Mouse (Mus musculus) B cell, adult 2 months (primary cell): ENCODE results near the gene Zfp988.
"Not testable (repeated sequence)": the region's sequence is repeated elsewhere in the genome, so short reads cannot be mapped to it uniquely, and the experiment has no call there.

Experiments
- DNase-seq, 2 experiments: peaks; one replicate each; pipeline ENCODE4 v3.0.0; 2022

The Zfp988 gene

GRCm38 (mm10) chr4:147345061-147345554 is 39.6 kb downstream of the Zfp988 start:
- DNase-seq, result not testable (repeated sequence)

GRCm38 (mm10) chr4:147346361-147347035 is 41.0 kb downstream of the Zfp988 start:
- not testable (repeated sequence) for DNase-seq

GRCm38 (mm10) chr4:147347300-147347699 is 41.8 kb downstream of the Zfp988 start:
- not testable (repeated sequence) for DNase-seq

GRCm38 (mm10) chr4:147347880-147348279 is 42.4 kb downstream of the Zfp988 start:
- not testable (repeated sequence) for DNase-seq

- DNase-seq, result not testable (repeated sequence)
Measured at GRCm38 (mm10) chr4:147348401-147348800, 42.9 kb downstream of the Zfp988 start.

GRCm38 (mm10) chr4:147348906-147349686 is 43.6 kb downstream of the Zfp988 start:
- not testable (repeated sequence) for DNase-seq

GRCm38 (mm10) chr4:147349687-147350415 is 44.4 kb downstream of the Zfp988 start:
- not testable (repeated sequence) for DNase-seq

GRCm38 (mm10) chr4:147350541-147350940 is 45.1 kb downstream of the Zfp988 start:
- not testable (repeated sequence) for DNase-seq

GRCm38 (mm10) chr4:147351376-147351980 is 46.0 kb downstream of the Zfp988 start:
- not testable (repeated sequence) for DNase-seq

- DNase-seq, result not testable (repeated sequence)
Measured at GRCm38 (mm10) chr4:147353626-147354025, 48.2 kb downstream of the Zfp988 start.

- DNase-seq, result not testable (repeated sequence)
Measured at GRCm38 (mm10) chr4:147356042-147356441, 50.6 kb downstream of the Zfp988 start.

- DNase-seq, result not testable (repeated sequence)
Measured at GRCm38 (mm10) chr4:147357195-147357594, 51.7 kb downstream of the Zfp988 start.

GRCm38 (mm10) chr4:147361003-147361402 is 55.5 kb downstream of the Zfp988 start, which contains the start of gene Zfp978:
Zfp978 (plus strand) TSS chr4:147361303.
- DNase-seq, result not testable (repeated sequence)

GRCm38 (mm10) chr4:147361872-147362271 is 56.4 kb downstream of the Zfp988 start:
- not testable (repeated sequence) for DNase-seq

- DNase-seq, result not testable (repeated sequence)
Measured at GRCm38 (mm10) chr4:147369564-147369963, 64.1 kb downstream of the Zfp988 start.

- not testable (repeated sequence) for DNase-seq
Measured at GRCm38 (mm10) chr4:147383199-147383598, 77.7 kb downstream of the Zfp988 start.
